Mouse (Mus musculus) lung, postnatal 14 days (tissue): ENCODE data around the gene Cela3a.
"Not testable (repeated sequence)": the region's sequence is repeated elsewhere in the genome, so short reads cannot be mapped to it uniquely, and the experiment has no call there.

ENCODE experiments used
- DNase-seq: peaks from one replicate; pipeline ENCODE4 v3.0.0; 2021

Cela3a gene

GRCm38 (mm10) chr4:137409691-137410090 is at the start of gene Cela3a:
Cela3a (minus strand) TSS chr4:137409791.
- DNase-seq = no peak

- no peak for DNase-seq
Measured at GRCm38 (mm10) chr4:137458861-137459260, 49.3 kb upstream of the Cela3a start.

GRCm38 (mm10) chr4:137458310-137458709 is 48.7 kb upstream of the Cela3a start:
- no peak for DNase-seq

GRCm38 (mm10) chr4:137457292-137457691 is 47.7 kb upstream of the Cela3a start:
- DNase-seq = no peak

DNA sequence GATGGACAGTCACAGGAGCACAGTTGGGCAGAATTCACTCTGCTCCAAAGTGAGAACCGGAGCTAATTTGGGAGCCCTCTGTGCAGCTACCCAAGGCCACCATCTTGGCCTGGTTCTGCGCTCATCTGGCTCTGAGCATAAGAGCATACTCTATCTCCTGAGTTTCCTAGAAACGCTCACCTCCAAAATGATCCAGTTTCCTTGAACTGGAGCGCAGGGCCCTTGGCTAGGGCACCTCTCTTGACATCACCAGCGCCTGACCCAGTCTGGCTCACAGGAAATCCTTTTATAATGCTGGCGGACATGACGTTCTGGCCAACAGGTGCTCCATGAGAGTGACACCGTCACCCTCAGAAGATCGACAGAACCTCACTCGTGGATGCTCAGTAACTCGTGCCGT is 47.0 kb upstream of the Cela3a start:
- no peak for DNase-seq

- no peak for DNase-seq
Measured at GRCm38 (mm10) chr4:137454582-137454981, 45.0 kb upstream of the Cela3a start.

DNA sequence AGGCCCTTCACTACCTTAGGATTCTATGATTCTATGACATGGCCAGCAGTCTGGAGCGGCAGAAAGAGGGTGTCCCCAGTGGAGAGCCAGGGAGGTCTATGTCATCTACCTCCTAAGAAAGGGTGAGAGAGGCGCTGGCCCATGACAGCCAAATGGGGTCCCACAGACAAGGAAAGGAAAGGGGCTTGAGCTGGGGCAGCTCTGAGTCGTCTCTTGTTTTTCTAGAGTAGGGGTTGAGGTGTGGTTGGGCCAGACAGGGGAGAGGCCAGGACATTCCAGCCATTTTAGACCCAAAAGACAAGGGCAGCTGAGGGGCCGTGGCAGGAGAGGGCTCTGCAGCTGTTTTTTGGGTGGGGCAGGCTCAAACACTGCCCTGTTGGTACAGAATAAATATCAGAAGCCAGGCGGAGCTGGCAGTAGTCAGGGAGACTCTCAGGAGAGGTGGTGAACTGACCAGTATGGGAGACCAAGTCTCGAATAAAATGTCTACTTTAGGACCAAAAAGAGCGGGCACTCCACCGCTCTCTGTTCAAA is 43.7 kb upstream of the Cela3a start, which contains the start of gene 1700013G24Rik:
Gene 1700013G24Rik, plus strand, starts transcription at position 51 of the 534 bp plus-strand sequence.
- DNase-seq = no peak

DNA sequence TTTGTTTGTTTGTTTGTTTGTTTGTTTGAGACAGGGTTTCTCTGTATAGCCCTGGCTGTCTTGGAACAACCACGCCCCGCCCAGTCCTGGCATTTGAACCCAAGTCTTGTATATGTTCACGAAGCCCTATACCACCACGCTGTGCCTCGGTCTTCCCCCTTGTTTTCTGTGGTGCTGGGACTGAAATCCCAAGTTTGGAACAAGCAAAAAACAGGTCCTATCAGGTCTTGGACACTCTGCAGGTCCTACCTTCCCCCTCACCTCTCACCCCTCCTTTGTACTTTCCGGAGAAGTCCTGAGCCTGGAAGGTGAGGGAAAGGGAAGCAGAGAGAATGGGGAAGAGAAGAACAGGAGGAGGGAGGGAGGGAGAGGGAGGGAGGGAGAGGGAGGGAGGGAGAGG is 42.6 kb upstream of the Cela3a start:
- DNase-seq = no peak

- no peak for DNase-seq
Measured at GRCm38 (mm10) chr4:137449715-137450114, 40.1 kb upstream of the Cela3a start.

DNA sequence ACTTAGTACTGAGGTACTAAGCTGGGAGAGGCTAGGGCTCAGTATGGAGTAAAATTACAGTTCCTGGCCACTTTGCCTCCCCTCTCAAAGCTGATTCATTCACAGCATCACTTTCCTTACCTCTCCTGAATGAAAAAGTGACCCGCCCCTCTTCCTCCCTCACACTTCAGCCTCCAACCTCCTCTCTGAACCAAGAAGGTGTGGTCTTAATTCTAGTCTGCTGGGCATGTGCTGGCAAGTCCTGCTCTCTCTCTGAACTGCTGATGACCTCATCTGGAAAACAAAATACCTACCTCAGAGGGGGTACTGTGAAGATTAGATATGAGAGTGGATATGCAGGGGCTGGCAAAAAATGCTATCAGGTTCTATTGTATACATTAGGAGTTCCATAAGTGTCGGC is 39.5 kb upstream of the Cela3a start:
- DNase-seq = no peak

GRCm38 (mm10) chr4:137448641-137449040 is 39.0 kb upstream of the Cela3a start:
- DNase-seq = no peak

GRCm38 (mm10) chr4:137448197-137448596 is 38.6 kb upstream of the Cela3a start:
- no peak for DNase-seq

- DNase-seq = no peak
Measured at GRCm38 (mm10) chr4:137447363-137448196, 38.0 kb upstream of the Cela3a start.

DNA sequence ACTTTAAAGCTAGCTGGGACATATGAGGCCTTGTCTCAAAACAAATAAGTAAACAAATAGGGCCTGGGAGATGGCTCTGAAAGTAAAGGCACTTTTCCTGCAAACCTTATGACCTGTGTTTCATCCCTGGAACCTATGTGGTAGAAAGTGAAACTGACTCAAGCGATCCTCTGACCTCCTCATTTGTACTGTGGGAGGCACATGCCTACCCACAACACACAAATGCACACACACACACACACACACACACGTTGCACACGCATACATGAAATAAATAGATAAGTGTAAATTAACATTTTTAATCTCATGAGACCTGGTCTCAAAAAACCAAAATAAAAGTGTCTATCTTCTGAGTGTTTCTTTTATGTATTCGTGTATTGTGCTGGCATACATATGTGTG is 36.3 kb upstream of the Cela3a start:
- no peak for DNase-seq

GRCm38 (mm10) chr4:137443625-137444024 is 34.0 kb upstream of the Cela3a start:
- peak; percentile 83 for DNase-seq

- DNase-seq = no peak
Measured at GRCm38 (mm10) chr4:137441332-137441731, 31.7 kb upstream of the Cela3a start.

- no peak for DNase-seq
Measured at GRCm38 (mm10) chr4:137438842-137439241, 29.3 kb upstream of the Cela3a start.

- DNase-seq = no peak
Measured at GRCm38 (mm10) chr4:137436979-137437669, 27.5 kb upstream of the Cela3a start.

GRCm38 (mm10) chr4:137432700-137433550 is 23.3 kb upstream of the Cela3a start:
- DNase-seq = not testable (repeated sequence)

DNA sequence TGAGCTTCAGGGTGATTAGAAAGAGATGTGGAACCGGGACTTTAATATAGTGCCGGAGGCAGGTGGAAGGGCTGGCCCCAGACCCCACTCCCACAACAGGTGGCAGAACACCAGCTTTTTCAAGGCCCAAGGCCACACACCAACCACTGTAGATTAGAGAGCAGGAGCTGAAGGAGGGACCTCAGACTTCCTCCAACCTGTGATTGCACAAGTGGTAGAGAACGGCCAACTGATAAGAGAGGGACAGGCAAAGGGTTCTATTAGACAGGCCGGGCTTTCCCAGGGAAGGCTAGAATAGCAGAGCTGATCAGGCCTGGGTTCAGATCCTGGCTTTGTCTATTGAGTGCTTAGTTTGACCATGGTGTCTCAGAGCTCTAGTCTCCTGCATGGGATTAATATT is 20.9 kb upstream of the Cela3a start, which contains the start of gene Cela3b:
Gene Cela3b, minus strand, starts transcription at position 39 of the 400 bp plus-strand sequence.
- no peak for DNase-seq

DNA sequence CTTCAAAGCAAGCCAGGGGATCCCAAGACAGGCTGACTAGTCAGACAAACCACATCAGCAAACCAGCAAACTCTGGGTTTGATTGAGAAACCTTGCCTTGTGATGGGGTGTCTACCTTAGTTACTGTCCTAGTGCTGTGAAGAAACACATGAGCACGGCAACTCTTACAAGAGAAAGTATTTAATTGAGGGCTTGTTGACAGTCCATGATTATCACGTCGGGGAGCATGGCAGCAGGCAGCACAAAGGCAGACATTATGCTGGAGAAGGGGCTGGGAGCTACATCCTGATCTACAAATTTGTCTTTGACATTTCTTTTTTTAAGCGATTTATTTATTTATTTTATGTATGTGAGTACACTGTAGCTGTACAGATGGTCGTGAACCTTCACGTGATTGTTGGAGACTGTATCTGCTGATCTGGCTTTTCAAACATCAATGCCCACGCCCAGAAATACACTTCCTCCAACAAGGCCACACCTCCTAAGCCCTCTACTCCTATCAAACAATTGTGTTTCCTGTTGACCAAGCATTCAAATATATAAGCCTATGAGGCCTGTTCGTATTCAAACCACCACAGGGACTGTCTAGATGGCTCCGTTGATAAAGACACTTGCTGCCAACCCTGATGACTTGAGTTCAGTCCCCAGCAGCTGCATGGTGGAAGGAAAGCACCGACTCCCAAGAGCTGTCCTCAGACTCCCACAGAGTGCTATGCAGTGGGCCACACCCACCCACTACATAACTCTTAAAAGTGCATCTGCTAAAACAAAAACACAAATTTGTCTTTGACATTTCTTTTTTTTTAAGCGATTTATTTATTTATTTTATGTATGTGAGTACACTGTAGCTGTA is 8.3 kb upstream of the Cela3a start:
- DNase-seq = no peak

- peak; percentile 31 for DNase-seq
Measured at GRCm38 (mm10) chr4:137414936-137415335, 5.3 kb upstream of the Cela3a start.
